Mouse (Mus musculus) neural tube, embryonic 13.5 days (tissue): ENCODE results near the gene Hjurp. TPM values are rescaled to one million over a fixed set of nuclear protein-coding genes. Genes with fewer than 3 reads are reported as not detected.

ENCODE experiments used
- ATAC-seq: fragments of 200-750 bp; cut with Nextera tagmentation; 2 replicates; pipeline ENCODE4 v1.8.0; 2017; ENCODE audit warnings: low read depth, mild to moderate bottlenecking, moderate TSS enrichment, moderate library complexity
- H3K27ac ChIP-seq: fragments of 300-500 bp; sonication (generic); replicated peaks from 2 replicates; pipeline ENCODE4 v1.5.1; 2015; ENCODE audit warnings: moderate library complexity, mild to moderate bottlenecking, inconsistent platforms
- H3K27me3 ChIP-seq: fragments of 300-500 bp; sonication (generic); 2 replicates; pipeline ENCODE4 v1.6.1; 2015; ENCODE audit warnings: mild to moderate bottlenecking, inconsistent platforms
- H3K36me3 ChIP-seq: fragments of 300-500 bp; sonication (generic); 2 replicates; pipeline ENCODE4 v1.6.1; 2015; ENCODE audit warnings: mild to moderate bottlenecking, inconsistent platforms
- H3K4me1 ChIP-seq: fragments of 300-500 bp; sonication (generic); replicated peaks from 2 replicates; pipeline ENCODE4 v1.6.1; 2015; ENCODE audit warnings: inconsistent platforms
- H3K4me2 ChIP-seq: fragments of 300-500 bp; sonication (generic); 2 replicates; pipeline ENCODE4 v1.6.1; 2015; ENCODE audit warnings: inconsistent platforms, mild to moderate bottlenecking, moderate library complexity
- H3K4me3 ChIP-seq: fragments of 300-500 bp; sonication (generic); 2 replicates; pipeline ENCODE4 v1.5.1; 2015; ENCODE audit warnings: mild to moderate bottlenecking, inconsistent platforms
- H3K9ac ChIP-seq: fragments of 300-500 bp; sonication (generic); 2 replicates; pipeline ENCODE4 v1.6.1; 2015; ENCODE audit warnings: moderate library complexity, mild to moderate bottlenecking, inconsistent platforms
- H3K9me3 ChIP-seq: fragments of 300-500 bp; sonication (generic); 2 replicates; pipeline ENCODE4 v1.6.1; 2016; ENCODE audit warnings: inconsistent platforms
- WGBS: fragments of 180-500 bp; shearing (Covaris S2); methylation state at CpG from one replicate; pipeline ENCODE4 v1.1.7; 2015; 5-methylcytosine and 5-hydroxymethylcytosine counted together
- polyA plus RNA-seq: library from polyadenylated mRNA; unstranded; fragments of >200 nt; fragmentation: Nextera tagmentation; extraction: Ambion mirVana; gene quantifications from 2 replicates; pipeline ENCODE4 v1.2.1, GENCODE M21; 2015

The Hjurp gene
- polyA plus RNA-seq, 1 experiment from 2014 or later: 69.9 TPM

- H3K4me1 ChIP-seq: no peaks in the 10 kb centered on the region
- no peak overlapping the region for H3K9ac ChIP-seq
- H3K27me3 ChIP-seq: no peaks in the 10 kb centered on the region
- H3K27ac ChIP-seq: no peak overlapping the region
- WGBS: 79% methylated on average over 5 of the region's 5 CpGs
- H3K4me2 ChIP-seq: no peak overlapping the region
- no peaks in the 10 kb centered on the region for H3K36me3 ChIP-seq
- no peak overlapping the region for H3K4me3 ChIP-seq
- peaks cover 97% of the 10 kb centered on the region for H3K9me3 ChIP-seq
- no peak for ATAC-seq
Observed at GRCm38 (mm10) chr1:88237311-88237710, 40.1 kb downstream of the Hjurp start.

DNA sequence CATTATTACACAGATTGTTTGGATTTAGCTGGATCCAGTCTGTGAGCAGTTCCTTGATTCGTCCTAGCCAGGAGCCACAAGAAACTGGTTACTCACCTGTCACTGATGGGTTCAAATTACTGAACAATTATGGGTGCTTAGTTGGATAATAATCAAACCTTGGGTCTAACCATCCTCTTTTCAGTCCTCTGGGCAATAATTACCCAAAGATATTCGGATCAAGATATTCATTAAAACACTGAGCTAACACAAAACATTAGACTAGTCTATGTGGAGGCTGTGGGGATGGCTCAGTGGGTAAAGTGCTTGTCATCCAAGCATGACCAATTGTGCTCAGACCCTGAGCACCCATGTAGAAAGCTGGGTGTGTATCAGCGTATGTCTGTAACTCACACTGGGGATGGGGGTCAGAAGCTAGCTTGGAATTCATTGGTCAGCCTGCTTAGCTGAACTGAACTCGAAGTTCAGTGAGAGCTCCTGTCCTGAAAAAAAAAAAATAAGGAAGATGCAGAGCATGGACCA is 41.5 kb downstream of the Hjurp start:
- Histone ChIP-seq H3K9ac (no peak overlapping the region), H3K9me3 (peaks cover 97% of the 10 kb centered on the region), H3K4me3 (no peak overlapping the region), H3K27me3 (no peaks in the 10 kb centered on the region), H3K36me3 (no peaks in the 10 kb centered on the region), H3K4me1 (no peaks in the 10 kb centered on the region), H3K4me2 (no peak overlapping the region), H3K27ac (no peak overlapping the region)
- 64% methylated on average over 4 of the region's 4 CpGs for WGBS
- ATAC-seq: no peak

GRCm38 (mm10) chr1:88235046-88235893 is 42.2 kb downstream of the Hjurp start:
- Histone ChIP-seq H3K4me3 (no peak overlapping the region), H3K36me3 (no peaks in the 10 kb centered on the region), H3K4me1 (no peaks in the 10 kb centered on the region), H3K27ac (no peak overlapping the region), H3K4me2 (no peak overlapping the region), H3K9me3 (peaks cover 97% of the 10 kb centered on the region), H3K9ac (no peak overlapping the region), H3K27me3 (no peaks in the 10 kb centered on the region)
- no peak for ATAC-seq
- 66% methylated on average over 11 of the region's 11 CpGs for WGBS

DNA sequence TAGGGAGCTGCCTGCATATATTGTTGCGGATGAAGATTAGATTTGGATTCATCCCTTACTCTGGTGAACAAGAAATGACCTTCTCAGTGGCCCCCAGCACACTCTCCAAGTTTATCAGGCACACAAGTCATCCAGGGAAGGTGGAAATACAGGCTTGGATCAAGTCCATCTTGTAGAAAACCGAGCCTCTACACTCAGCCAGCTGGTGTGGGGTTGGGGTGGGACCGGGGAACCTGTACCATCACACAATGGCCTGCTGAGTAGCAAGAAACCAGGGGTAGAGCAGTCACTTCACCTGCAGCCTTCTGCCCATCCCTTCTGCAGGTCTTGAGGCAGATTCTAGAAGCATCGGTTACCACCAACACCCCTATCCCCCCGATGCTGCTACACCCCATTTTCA is 42.8 kb downstream of the Hjurp start:
- Histone ChIP-seq H3K4me3 (no peak overlapping the region), H3K27ac (no peak overlapping the region), H3K27me3 (no peaks in the 10 kb centered on the region), H3K36me3 (no peaks in the 10 kb centered on the region), H3K9ac (no peak overlapping the region), H3K9me3 (peaks cover 97% of the 10 kb centered on the region), H3K4me2 (no peak overlapping the region), H3K4me1 (no peaks in the 10 kb centered on the region)
- 45% methylated on average over 5 of the region's 5 CpGs for WGBS
- ATAC-seq: no peak

- no peaks in the 10 kb centered on the region for H3K4me1 ChIP-seq
- no peak overlapping the region for H3K27ac ChIP-seq
- peaks cover 97% of the 10 kb centered on the region for H3K9me3 ChIP-seq
- ATAC-seq: no peak
- WGBS: 68% methylated on average over 4 of the region's 4 CpGs
- H3K4me3 ChIP-seq: no peak overlapping the region
- H3K27me3 ChIP-seq: no peaks in the 10 kb centered on the region
- H3K9ac ChIP-seq: no peak overlapping the region
- H3K4me2 ChIP-seq: no peak overlapping the region
- H3K36me3 ChIP-seq: no peaks in the 10 kb centered on the region
Observed at GRCm38 (mm10) chr1:88234248-88234610, 43.2 kb downstream of the Hjurp start.

DNA sequence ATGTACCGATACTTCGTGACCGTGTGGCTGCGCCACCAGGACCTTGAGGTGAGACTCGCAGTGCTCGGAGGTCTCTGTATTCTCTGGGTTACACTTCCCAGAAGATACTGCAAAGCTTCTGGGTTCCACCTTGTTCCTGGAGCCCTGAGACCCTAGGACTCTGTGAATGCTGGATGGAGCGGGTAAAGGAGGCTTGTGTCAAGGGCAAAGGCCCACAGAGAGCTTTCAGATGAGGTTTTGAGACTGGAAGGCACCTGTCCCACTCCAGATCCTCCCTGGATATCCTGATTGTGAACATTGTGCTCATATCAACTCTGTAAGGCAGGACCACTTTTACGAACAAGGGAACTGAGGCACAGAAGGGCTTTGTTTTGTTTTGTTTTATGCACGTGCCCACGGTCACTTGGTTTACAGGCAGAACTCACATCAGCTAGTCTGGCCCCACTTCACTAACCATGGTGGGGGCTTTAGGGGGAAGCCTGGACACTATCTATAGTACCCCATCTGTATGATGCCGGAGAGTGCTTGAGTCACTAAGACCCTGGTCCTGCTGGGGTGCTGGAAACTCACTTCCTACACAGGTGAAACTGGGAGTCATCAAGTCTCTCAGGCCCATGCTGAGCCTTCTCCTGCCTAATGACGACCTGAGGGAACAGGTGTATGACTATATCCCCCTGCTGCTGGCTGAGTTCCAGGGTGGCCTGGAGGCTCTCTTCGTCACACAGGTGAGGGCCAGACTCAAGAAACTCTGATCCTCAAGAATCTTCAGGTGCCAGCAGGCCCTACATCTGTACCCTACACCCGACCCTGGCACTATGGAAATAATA is 43.8 kb downstream of the Hjurp start:
- WGBS: 69% methylated on average over 14 of the region's 14 CpGs
- Histone ChIP-seq H3K4me1 (no peaks in the 10 kb centered on the region), H3K9ac (no peak overlapping the region), H3K27ac (no peak overlapping the region), H3K9me3 (peaks cover 97% of the 10 kb centered on the region), H3K4me3 (no peak overlapping the region), H3K27me3 (no peaks in the 10 kb centered on the region), H3K36me3 (no peaks in the 10 kb centered on the region), H3K4me2 (no peak overlapping the region)
- ATAC-seq: no peak

DNA sequence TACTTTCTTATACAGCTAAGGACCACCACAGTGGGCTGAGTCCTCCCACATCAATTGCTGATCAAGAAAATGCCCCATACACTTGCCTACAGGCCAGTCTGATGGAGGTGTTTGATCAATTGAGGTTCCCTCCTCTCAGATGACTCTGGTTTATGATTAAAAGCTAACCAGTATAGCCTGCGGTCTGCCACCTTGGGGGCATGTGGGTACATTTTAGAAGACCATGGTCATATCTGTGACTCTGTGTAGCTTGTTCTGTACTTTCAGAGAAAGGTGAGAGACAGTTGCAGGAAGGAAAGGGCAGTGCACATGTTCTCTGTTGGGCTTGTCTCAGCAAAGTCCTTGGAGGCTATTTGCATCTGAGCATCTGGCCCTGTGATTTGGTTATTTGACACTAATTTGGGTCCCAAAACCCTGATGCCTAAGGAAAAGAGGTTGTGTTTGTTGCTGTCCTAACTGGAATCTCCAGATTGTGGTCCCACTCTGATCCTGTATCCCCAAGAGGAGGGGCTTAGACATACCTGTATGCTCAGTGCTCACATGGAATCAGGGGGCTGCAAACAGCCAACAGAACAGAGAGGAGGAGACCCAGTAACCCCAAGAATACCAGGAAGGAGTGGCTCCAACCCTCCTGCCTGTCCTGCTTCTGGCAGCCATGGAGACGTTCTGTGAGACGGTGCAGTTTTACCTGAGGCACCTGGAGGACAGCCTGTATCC is 44.6 kb downstream of the Hjurp start:
- no peaks in the 10 kb centered on the region for H3K4me1 ChIP-seq
- no peak overlapping the region for H3K4me2 ChIP-seq
- H3K36me3 ChIP-seq: no peaks in the 10 kb centered on the region
- H3K9ac ChIP-seq: no peak overlapping the region
- no peak overlapping the region for H3K4me3 ChIP-seq
- peaks cover 97% of the 10 kb centered on the region for H3K9me3 ChIP-seq
- H3K27ac ChIP-seq: no peak overlapping the region
- 57% methylated on average over 3 of the region's 3 CpGs for WGBS
- ATAC-seq: no peak
- no peaks in the 10 kb centered on the region for H3K27me3 ChIP-seq

DNA sequence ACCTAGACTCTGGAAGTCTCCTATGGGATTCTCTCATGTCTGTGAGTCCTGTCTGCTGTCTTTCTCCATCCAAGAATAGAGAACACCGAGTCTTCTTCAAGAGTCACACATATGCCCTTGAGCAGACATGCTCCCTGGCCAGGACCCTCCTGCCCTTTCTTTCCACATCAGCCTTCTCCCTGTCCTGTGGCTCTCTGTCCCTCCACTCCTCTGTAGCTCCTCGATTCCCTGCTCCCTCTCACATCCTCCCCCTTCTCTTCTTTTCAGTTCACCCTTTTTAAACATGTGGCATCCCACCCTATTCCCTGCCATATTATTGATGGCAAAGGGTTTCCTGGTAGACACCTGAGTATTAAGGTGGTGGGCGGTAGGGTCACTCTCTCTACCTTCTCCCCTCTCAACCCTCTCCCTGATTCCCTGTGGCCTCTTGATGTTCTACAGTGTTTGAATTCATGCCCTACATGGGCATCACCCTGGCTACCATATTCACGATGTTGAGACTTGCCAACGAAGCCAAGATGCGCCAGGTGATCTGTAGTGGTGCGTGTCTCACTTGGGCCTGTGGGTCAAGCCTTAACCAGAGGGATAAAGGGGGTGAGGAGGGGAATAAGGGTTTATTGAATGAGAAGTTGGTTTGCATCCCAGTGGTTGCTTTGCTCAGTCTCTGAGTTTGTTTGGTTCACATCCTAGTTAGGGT is 45.5 kb downstream of the Hjurp start:
- no peak overlapping the region for H3K4me3 ChIP-seq
- no peaks in the 10 kb centered on the region for H3K36me3 ChIP-seq
- no peaks in the 10 kb centered on the region for H3K27me3 ChIP-seq
- no peak overlapping the region for H3K9ac ChIP-seq
- ATAC-seq: no peak
- no peaks in the 10 kb centered on the region for H3K4me1 ChIP-seq
- H3K4me2 ChIP-seq: no peak overlapping the region
- 69% methylated on average over 7 of the region's 7 CpGs for WGBS
- H3K9me3 ChIP-seq: peaks cover 97% of the 10 kb centered on the region
- no peak overlapping the region for H3K27ac ChIP-seq

DNA sequence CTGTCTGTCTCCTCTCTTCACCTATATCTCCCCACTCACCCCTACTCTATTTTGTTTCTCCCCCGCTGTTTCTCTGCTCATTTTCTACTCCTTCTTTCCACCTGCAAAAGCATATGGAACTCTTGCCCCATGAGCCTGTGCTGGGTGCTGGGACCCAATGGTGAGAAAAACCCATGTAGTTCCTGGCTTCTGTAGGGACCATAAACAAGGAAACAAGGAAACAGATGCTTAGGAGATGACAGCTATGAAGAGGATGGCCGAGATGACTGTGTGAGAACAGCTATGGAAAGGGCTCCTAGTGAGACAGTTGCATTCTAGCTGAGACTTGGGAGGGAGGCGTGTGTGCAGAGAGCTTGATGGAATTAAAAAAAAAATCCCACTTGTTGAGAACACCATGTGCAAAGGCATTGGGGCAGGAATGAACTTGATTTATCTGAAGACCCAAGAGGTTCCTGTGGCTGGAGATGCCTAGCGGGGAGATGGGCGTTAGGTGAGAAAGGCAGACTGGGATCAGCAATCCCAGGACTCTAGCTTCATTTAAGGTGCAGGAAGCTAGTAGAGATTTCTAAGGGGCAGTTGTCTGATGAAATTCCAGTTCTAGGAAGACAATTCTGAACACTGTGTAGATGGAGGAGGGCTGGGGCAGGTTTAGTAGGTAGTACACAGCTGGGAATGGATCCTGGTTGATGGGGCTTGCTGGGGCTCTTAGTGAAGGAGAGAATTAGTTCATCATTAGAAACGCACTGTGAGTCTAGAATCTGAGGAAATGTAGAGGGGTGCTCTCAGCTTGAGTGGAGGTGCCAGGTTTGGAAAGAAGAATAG is 46.2 kb downstream of the Hjurp start:
- Histone ChIP-seq H3K9ac (no peak overlapping the region), H3K9me3 (peaks cover 100% of the 10 kb centered on the region), H3K4me1 (no peaks in the 10 kb centered on the region), H3K27me3 (no peaks in the 10 kb centered on the region), H3K36me3 (no peaks in the 10 kb centered on the region), H3K27ac (no peak overlapping the region), H3K4me2 (no peak overlapping the region), H3K4me3 (no peak overlapping the region)
- 78% methylated on average over 6 of the region's 6 CpGs for WGBS
- ATAC-seq: no peak

DNA sequence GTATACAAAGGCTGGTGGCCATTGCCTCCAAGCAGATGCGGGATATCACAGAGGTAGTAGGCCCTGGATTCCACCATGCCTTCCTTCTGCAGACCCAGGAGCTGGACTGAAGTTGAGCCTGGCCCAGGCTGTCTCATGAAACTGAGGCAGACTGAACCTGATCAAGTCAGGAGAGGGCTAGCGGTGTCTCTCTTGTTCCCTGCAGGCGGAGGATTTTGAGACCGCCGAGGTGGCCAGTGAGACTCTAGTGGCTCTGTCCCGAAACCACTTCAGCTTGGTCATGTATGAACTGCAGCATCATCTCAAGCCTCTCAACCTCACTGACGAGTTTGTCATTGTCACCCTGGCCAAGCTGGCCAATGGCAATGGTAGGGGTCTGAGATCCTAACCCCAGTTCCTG is 47.0 kb downstream of the Hjurp start:
- H3K4me2 ChIP-seq: no peak overlapping the region
- H3K27me3 ChIP-seq: no peaks in the 10 kb centered on the region
- no peak overlapping the region for H3K27ac ChIP-seq
- H3K9me3 ChIP-seq: peaks cover 100% of the 10 kb centered on the region
- H3K4me1 ChIP-seq: no peaks in the 10 kb centered on the region
- H3K9ac ChIP-seq: no peak overlapping the region
- ATAC-seq: no peak
- no peaks in the 10 kb centered on the region for H3K36me3 ChIP-seq
- H3K4me3 ChIP-seq: no peak overlapping the region
- 76% methylated on average over 7 of the region's 7 CpGs for WGBS

DNA sequence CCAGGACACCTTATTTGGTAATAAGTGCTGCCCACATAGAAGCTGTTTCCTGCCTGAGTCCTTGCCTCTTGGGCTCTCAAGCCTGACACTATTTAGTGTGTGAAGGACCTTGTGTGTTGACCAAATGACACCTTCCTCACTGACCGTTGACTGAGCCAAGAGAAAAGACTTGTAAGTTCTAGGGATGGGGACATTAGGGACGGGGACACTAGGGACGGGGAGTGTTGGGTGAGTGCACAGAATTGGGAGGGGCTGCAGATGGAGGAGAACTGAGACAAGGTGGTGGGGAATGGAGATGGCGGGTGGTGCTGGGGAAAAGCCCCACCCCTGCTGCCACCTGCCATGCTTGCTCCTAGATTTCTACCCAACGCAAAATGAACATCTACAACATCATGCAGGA is 47.4 kb downstream of the Hjurp start:
- peaks cover 98% of the 10 kb centered on the region for H3K9me3 ChIP-seq
- H3K4me3 ChIP-seq: no peak overlapping the region
- H3K4me2 ChIP-seq: no peak overlapping the region
- WGBS: 87% methylated on average over 5 of the region's 5 CpGs
- no peak overlapping the region for H3K27ac ChIP-seq
- H3K9ac ChIP-seq: no peak overlapping the region
- H3K27me3 ChIP-seq: no peaks in the 10 kb centered on the region
- H3K36me3 ChIP-seq: no peaks in the 10 kb centered on the region
- H3K4me1 ChIP-seq: no peaks in the 10 kb centered on the region
- ATAC-seq: no peak
